Mouse (Mus musculus): ENCODE measurements around the gene Slc25a25.

Slc25a25 gene

DNA sequence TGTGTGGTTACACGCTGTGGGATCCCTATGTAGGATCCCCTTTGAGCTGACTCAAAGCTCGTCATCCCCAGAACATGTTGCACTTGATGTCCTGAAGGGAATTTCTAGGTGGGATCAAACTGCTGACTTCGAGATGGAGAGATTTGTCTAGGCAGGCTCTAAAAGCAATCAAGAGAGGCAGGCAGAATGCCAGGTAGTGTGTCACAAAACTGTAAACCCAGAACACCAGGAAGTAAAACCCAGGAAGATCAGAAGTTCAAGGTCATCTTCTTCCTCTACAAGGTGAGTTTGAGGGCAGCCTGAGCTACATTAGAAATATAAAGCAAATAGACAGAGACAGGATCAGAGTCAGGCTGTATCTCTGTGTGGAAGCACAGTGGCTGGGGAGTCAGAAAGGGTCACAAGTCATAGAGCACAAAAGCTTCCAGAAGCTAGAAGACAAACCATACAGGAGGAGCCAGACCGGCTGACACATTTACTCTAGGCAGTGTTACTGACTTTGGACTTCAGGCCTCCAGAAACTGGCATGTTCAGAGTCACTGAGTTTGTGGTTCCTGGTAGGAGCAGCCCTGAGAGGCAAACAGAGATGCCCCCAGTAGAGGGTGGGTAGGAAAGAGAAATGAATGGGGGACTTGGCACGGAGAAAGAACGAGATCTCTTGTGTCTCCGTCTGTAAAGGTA, 44.0 kb downstream of the Slc25a25 start:
- DNase-seq (ENCODE audit: low spot score in 2 of 2): no peak

DNA sequence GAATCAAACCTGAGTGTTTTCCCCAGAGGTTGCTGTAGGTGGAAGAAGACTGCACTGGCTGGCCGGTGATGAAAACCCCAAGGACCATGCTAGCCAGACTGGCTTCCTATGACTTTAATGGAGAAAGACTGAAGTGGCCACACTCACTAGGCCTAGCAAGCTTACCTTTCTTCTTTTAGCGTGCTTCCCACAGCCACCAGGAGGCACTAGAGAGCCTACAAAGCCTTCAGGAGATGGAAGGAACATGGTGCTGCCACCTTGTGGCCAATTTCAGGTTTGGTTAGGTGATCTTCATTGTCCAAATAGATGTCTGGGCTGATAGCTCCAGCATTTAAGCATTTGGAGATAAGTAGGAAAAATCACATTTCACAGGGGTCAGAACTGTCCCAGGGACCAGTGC, 46.6 kb downstream of the Slc25a25 start:
- DNase-seq (ENCODE audit: low spot score in 2 of 2): peak; percentile 77 to 89

- DNase-seq (ENCODE audit: low spot score in 2 of 2): no peak
Measured at GRCm38 (mm10) chr2:32396695-32397094, 54.5 kb downstream of the Slc25a25 start.

DNA sequence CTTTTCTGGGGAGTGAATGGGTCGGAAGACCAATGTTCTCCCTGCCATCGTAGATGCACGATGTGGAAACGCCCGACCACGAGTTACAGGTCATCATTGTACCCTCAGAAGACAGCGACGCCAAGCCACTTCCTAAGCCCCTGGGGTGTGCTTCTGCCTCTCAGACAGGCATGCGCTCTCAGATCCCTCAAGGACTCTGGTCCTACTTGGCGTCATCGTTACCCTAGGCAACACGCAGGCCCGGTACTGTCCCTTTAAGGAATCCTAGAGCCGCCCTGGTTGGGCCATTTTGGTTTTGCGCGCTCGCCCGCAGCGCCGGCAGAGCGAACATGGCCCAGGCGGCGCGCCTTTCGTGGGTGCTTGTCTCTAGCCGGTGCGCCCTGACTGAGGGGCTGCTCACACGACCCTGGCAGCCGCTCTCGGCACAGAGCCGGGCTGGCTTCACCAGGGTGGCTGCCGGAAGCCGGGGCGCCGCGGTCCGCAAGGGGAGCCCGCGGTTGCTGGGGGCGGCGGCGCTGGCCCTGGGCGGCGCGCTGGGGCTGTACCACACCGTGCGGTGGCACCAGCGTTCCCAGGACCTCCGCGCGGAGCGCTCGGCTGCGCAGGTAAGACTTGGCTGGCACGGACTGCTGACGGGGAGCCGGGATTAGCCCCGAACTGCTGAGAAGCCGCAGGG, 55.2 kb downstream of the Slc25a25 start:
- DNase-seq (ENCODE audit: low spot score in 2 of 2): peak; percentile 89 to 90

- DNase-seq (ENCODE audit: low spot score in 2 of 2): peak; percentile 82 to 87
Measured at GRCm38 (mm10) chr2:32395484-32395945, 55.7 kb downstream of the Slc25a25 start, which contains the start of gene Ptges2. Gene Ptges2 (plus strand): TSS chr2:32395896.

DNA sequence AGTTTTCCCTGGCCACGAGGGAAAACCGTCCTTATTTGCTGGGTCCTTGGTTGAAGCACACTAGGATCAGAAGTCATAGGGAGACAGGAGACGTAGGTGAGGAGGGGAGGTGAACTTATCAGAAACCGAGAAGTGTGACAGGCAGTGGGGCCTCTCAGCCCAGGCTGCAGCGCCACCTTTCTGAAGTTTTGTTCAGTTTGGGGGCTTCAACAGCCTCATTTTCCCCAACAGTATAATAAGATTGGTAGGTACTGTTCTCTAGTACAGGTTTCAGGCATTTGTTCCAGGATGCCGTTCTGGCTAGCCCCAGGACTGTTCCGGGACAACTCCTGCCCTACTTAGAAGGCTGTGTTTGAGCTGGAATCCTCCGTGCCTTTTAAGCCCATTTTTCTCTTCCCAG, 56.3 kb downstream of the Slc25a25 start:
- DNase-seq (ENCODE audit: low spot score in 2 of 2): peak in 1 of 2 experiments; percentile 42

- DNase-seq (ENCODE audit: low spot score in 2 of 2): no peak
Measured at GRCm38 (mm10) chr2:32392063-32392462, 59.2 kb downstream of the Slc25a25 start.

GRCm38 (mm10) chr2:32390871-32391270, 60.4 kb downstream of the Slc25a25 start:
- DNase-seq (ENCODE audit: low spot score in 2 of 2): no peak

DNA sequence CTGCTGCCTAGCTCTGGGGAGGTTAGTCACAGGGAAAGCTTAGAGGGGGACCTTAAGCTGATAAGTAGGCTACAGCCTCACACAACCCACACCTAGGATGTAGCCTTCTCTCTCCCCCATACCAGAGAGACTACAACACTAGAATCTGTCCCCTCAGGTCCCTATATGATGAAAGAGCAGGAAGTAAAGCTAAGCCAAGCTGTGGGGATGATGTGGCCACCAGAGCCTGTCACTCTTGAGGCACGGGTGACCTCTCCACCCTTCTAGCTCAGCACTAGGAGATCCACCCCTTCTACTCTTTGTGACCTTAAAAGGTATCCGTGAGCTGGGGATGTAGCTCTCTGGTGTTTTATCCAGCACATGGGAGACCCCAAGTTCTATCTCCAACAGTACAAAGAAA, 62.1 kb downstream of the Slc25a25 start:
- no peak for DNase-seq (ENCODE audit: low spot score in 2 of 2)

DNA sequence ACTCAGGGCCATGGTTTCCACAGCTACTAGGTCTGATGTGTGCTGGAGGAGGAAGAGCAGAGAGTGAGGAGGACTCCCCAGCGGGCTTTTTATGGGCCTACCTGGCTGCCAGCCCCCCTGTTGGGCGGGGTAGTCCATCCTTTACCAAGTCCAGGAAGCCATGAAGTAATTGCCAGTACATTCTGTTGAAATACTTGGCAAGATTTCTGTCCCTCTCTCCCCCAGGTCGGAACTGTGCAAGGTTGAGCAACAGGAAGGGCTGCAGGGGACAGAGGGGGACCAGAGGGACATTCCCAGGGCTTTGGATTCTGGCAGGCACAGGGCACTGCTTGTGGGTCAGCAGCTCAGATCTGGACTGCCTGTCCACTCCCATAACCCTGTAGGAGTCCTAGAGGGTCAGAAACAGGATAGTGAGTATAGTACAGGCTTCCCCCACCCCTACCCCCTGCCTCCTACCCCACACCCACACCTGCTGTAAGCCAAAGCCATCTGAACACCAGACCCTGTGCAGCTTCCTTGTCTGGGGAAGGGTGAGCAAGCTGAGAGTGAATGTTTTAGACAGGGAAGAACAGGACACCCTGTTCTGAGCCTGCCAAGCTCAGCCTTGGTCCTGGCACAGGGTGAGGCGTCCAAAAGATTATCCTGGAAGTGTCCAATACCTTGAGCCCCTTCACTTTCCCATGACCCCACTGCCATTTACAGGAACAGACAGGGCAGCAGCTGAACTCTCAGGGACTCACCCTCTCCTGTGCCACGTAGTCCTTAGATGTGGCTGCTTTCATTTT, 63.3 kb downstream of the Slc25a25 start, which contains the start of gene Lcn2:
TSS of gene Lcn2 (minus strand) at position 547 of the 785 bp plus-strand sequence.
- no peak for DNase-seq (ENCODE audit: low spot score in 2 of 2)

- no peak for DNase-seq (ENCODE audit: low spot score in 2 of 2)
Measured at GRCm38 (mm10) chr2:32382689-32383088, 68.6 kb downstream of the Slc25a25 start.

DNA sequence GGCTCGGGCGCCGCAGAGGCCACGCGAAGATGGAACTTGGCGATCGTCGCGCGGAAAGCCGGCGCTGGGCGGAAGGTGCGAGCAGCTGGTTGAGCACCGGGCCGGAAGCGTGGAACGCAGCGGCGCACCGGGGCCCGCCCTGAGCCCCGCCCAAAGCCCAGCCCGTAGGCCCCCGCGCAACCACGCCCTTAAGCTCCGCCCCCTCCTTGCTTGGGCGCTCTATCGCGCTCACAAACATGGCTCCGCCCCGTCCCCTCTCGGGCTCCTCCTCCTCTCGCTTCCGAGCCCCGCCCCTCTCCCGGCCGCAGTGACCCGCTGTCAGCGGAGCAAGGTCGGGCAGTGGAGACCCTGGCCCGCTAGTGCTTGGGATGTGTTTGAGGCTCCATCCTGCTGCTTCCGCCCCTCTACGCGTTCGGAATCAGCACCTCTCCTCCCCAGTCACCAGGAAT, 69.4 kb downstream of the Slc25a25 start, which contains the start of gene 1110008P14Rik:
TSS of gene 1110008P14Rik (minus strand) at position 164 of the 449 bp plus-strand sequence.
- DNase-seq (ENCODE audit: low spot score in 2 of 2): peak; percentile 83 to 89

- DNase-seq (ENCODE audit: low spot score in 2 of 2): peak; percentile 41 to 54
Measured at GRCm38 (mm10) chr2:32381141-32381774, 70.0 kb downstream of the Slc25a25 start.

- DNase-seq (ENCODE audit: low spot score in 2 of 2): no peak
Measured at GRCm38 (mm10) chr2:32380001-32380500, 71.2 kb downstream of the Slc25a25 start.

DNA sequence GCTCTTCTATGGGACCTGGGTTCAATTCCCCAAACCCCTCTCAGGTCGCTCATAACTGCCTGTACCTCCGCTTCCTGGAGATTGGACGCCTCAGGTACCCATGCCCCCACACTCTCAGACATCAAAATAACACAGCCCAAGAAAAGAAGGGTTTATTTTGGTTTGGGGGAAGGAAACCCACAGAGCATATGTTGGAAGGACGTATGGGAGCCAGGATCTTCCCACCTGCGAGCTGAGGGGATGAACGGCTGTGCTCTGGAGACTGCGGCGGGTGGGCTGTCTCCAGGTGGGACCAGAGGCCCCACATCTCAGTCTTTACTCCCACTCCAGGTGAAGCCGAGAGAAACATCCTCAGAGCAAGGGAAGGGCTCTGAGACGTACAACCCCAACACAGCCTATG, 74.3 kb downstream of the Slc25a25 start:
- no peak for DNase-seq (ENCODE audit: low spot score in 2 of 2)

DNA sequence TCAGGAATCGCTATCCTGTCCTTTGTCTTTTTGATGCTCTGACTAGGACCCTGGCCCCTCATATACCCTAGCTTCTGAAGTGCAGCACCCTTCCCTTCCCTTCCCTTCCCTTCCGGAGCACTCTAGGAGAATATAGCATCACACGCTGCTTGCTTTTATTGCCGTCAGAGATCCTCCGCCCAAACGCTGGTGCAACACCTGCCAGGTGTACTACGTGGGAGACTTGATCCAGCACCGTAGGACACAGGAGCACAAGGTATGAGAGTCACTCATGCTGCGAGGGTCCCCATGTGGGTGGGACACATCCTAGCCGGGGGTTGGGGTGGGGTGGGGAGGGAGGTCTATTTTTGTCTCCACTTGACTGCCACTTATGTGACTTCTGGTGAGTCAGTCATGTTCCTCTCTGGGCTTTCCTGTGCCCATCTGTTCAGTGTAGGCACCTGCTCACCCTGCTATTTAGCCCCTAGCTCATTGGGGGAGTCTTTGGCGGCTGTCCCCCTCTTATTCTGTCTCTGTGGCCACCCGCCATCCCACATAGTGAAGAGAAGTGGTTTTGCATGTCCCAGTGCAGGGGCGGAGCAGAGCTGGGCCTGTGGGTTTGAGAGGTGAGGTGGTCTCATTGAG, 75.8 kb downstream of the Slc25a25 start:
- DNase-seq (ENCODE audit: low spot score in 2 of 2): no peak

DNA sequence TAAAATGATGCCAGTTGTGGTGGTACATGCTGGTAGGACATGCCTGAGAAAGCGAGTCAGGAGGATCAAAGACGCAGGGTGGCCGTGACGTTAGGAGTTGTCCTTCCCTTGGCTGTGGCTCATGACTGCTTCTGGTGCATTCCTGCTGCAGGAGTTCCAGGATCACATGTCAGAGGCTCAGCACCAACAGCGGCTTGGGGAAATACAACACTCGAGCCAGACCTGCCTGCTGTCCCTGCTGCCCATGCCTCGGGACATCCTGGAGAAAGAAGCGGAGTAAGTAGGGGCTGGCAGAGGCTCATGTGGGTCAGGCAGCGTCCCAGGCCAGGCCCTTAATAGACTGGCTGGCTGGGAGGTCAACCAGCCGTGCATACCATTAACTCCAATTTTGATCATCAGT, 77.1 kb downstream of the Slc25a25 start:
- no peak for DNase-seq (ENCODE audit: low spot score in 2 of 2)

DNA sequence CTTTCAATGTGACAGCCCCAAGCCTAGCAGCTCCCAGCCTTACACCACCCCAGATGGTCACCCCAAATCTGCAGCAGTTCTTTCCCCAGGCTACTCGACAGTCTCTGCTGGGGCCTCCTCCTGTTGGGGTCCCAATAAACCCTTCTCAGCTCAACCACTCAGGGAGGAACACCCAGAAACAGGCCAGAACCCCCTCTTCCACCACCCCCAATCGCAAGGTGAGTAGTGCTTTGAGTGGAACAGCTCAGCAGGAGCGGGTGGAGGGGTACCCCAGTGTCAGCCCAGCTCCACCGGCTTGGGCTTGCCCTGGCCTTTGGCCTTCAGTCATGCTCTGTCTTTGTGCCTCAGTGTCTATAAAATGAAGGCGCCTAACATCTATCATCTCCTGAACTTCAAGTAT, 83.9 kb downstream of the Slc25a25 start:
- no peak for DNase-seq (ENCODE audit: low spot score in 2 of 2)

All from frontal cortex, postnatal 10 days (tissue).